Mouse (Mus musculus): ENCODE data around the gene Itfg2. TPM values are rescaled to one million over a fixed set of nuclear protein-coding genes. Genes with fewer than 3 reads are reported as not detected.

Gene Itfg2
- polyA plus RNA-seq, 1 experiment from 2014 or later, result 33.5 TPM

DNA sequence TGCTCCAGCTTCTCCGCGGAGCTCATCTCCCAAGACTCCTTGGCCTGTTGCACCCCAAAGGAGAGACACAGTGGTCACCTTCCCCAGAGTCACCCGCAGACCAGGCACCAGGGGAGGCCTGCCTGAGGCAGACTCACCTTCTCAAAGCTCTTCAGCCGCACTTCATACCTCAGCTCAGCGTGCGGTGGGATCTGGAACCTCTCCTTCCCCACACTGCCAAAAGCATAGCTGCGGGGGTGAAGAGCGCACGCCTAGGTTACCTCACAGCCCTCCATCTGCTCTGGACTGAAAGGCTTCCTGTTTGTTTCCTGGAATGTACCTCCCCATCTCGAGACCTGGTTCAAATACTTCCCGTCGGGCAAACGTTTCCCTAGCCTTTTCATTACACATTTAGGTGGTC, 8.8 kb upstream of the Itfg2 start:
- Histone ChIP-seq H3K9ac (no peak overlapping the region), H3K9me3 (replicated peaks) (no peaks in the 10 kb centered on the region), H3K27ac (replicated peaks) (no peak overlapping the region), H3K4me1 (peaks cover 9% of the 10 kb centered on the region), H3K36me3 (peaks cover 72% of the 10 kb centered on the region), H3K4me2 (replicated peaks) (no peak overlapping the region), H3K4me3 (replicated peaks) (no peak overlapping the region), H3K27me3 (no peaks in the 10 kb centered on the region)
- ATAC-seq (ENCODE audit: insufficient number of reproducible peaks, low FRiP score, low TSS enrichment, low read depth), result no peak
- 91% methylated on average over 13 of the region's 13 CpGs for WGBS

DNA sequence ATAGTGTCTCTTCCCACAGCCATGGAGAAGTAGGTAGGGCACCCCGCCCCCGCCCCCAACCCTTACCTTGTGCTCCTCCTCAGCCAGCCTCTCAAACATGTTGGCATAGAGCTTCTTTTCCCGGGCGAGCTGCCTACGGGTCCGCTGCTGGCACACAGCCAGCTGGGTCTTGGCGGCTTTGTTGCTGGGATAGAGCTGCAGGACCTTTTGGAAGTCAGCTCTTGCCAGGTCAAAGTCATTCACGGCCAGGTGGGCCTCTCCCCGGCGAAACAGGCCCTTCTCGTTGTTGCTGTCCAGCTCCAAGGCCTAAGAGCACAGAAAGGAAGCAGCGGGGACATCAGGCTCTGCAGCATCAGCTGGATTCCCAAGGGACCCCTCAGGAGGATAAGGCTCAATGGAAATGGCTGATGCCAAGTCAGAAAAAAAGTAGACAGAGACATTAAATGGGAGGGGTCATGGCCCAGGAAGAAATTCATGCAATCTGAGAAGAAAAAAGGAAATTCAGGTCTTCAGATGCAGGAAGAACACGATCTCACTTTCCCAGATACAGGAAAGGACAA, 7.7 kb upstream of the Itfg2 start:
- ATAC-seq (ENCODE audit: insufficient number of reproducible peaks, low FRiP score, low TSS enrichment, low read depth), result no peak
- 84% methylated on average over 13 of the region's 13 CpGs for WGBS
- Histone ChIP-seq H3K27me3 (no peaks in the 10 kb centered on the region), H3K9ac (no peak overlapping the region), H3K36me3 (peaks cover 80% of the 10 kb centered on the region), H3K27ac (replicated peaks) (no peak overlapping the region), H3K9me3 (replicated peaks) (no peaks in the 10 kb centered on the region), H3K4me1 (peaks cover 9% of the 10 kb centered on the region), H3K4me2 (replicated peaks) (no peak overlapping the region), H3K4me3 (replicated peaks) (no peak overlapping the region)

DNA sequence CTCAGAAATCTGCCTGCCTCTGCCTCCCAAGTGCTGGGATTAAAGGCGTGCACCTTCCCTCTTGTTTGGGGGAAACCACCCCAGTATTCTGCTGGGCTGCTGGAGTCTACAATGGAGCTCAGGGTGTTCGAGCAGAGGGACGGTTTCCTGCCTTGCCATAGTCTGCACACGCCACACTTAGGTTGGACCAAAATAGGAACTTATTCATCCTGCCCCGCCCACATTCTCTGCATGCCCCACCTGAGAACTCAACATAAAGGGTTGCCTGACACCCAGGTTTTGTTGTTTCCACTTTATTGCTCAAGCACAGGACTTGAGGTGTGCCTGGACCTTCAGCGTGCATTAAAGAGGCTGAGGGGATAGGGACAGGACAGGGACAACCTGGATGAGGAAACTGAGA, 5.1 kb upstream of the Itfg2 start:
- 79% methylated on average over 6 of the region's 6 CpGs for WGBS
- no peak overlapping the region for H3K9ac ChIP-seq
- H3K27ac ChIP-seq (replicated peaks), result no peak overlapping the region
- H3K27me3 ChIP-seq, result no peaks in the 10 kb centered on the region
- peaks cover 69% of the 10 kb centered on the region for H3K36me3 ChIP-seq
- ATAC-seq (ENCODE audit: insufficient number of reproducible peaks, low FRiP score, low TSS enrichment, low read depth), result no peak
- H3K9me3 ChIP-seq (replicated peaks), result no peaks in the 10 kb centered on the region
- H3K4me2 ChIP-seq (replicated peaks), result no peak overlapping the region
- no peak overlapping the region for H3K4me3 ChIP-seq (replicated peaks)
- H3K4me1 ChIP-seq, result 0 out of 2 replicates have a peak, but pooled peaks cover 2% of the 10 kb centered on the region

DNA sequence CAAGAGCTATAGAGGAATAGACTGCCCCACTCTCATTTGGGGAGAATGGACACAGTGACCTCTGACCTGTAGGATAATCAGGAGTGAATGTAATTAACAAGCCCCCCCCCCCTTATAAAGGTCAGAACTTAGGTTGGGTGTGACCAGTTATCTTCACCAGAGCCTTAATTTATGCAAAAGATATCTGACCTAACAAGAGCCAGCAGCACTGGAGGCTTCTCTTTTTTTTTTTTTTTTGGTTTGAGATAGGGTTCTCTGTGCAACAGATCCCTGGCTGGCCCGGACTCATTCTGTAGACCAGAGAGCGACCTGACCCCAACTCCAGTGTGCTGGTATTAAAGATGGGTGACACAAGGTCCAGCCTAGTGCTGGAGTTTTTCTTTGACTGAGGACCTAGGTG, 4.6 kb upstream of the Itfg2 start:
- Histone ChIP-seq H3K27ac (replicated peaks) (no peak overlapping the region), H3K4me1 (0 out of 2 replicates have a peak, but pooled peaks cover 2% of the 10 kb centered on the region), H3K9ac (no peak overlapping the region), H3K27me3 (no peaks in the 10 kb centered on the region), H3K4me2 (replicated peaks) (no peak overlapping the region), H3K36me3 (peaks cover 63% of the 10 kb centered on the region), H3K9me3 (replicated peaks) (no peaks in the 10 kb centered on the region), H3K4me3 (replicated peaks) (no peak overlapping the region)
- 100% methylated on average over 2 of the region's 2 CpGs for WGBS
- ATAC-seq (ENCODE audit: insufficient number of reproducible peaks, low FRiP score, low TSS enrichment, low read depth), result no peak

DNA sequence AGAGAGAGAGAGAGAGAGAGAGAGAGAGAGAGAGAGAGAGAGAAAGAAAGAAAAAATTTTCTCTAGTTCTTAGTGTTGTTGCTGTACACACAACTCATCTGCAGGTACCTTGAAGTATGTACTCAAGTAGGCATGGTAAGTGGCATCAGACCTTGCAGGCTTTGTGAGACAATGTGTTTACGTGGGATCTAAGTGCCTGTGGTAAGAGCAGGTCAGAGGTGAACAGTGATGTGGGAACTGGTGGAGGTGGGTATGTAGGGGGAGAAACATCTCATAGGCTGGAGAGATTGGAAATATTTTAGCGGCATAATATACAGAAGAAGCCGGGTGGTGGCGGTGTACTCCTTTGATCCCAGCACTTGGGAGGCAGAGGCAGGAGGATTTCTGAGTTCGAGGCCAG, 2.8 kb upstream of the Itfg2 start:
- no peak overlapping the region for H3K4me2 ChIP-seq (replicated peaks)
- no peaks in the 10 kb centered on the region for H3K27me3 ChIP-seq
- no peak overlapping the region for H3K9ac ChIP-seq
- H3K36me3 ChIP-seq, result peaks cover 46% of the 10 kb centered on the region
- peaks cover 6% of the 10 kb centered on the region for H3K4me1 ChIP-seq
- no peak overlapping the region for H3K4me3 ChIP-seq (replicated peaks)
- H3K9me3 ChIP-seq (replicated peaks), result no peaks in the 10 kb centered on the region
- no peak overlapping the region for H3K27ac ChIP-seq (replicated peaks)
- ATAC-seq (ENCODE audit: insufficient number of reproducible peaks, low FRiP score, low TSS enrichment, low read depth), result no peak
- 89% methylated on average over 5 of the region's 5 CpGs for WGBS

DNA sequence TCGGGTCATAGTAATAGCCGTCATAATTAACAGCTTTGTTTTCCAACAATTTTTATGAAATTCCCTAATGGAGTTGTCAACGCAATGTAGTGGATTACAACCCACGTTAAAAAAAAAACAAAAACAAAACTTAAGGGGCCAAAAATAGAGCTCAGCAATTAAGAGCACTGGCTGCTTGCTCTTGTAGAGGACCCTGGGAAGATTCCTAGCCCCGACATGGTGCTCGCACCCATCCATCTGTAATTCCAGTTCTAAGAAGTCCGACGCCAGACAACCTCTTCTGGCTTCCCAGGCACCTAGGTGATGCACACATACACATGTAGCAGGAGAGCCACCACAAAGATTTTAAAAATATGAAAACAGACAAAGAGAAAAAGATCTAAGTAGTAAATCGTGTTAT, 315 bp upstream of the Itfg2 start:
- H3K9ac ChIP-seq, result peak overlapping the region; percentile 69
- H3K27me3 ChIP-seq, result no peaks in the 10 kb centered on the region
- peaks cover 23% of the 10 kb centered on the region for H3K36me3 ChIP-seq
- 17% methylated on average over 9 of the region's 9 CpGs for WGBS
- no peaks in the 10 kb centered on the region for H3K9me3 ChIP-seq (replicated peaks)
- H3K27ac ChIP-seq (replicated peaks), result peak overlapping the region; percentile 98
- ATAC-seq (ENCODE audit: insufficient number of reproducible peaks, low FRiP score, low TSS enrichment, low read depth), result no peak
- H3K4me1 ChIP-seq, result peaks cover 6% of the 10 kb centered on the region
- peak overlapping the region; percentile 55 for H3K4me2 ChIP-seq (replicated peaks)
- H3K4me3 ChIP-seq (replicated peaks), result peak overlapping the region; percentile 70

DNA sequence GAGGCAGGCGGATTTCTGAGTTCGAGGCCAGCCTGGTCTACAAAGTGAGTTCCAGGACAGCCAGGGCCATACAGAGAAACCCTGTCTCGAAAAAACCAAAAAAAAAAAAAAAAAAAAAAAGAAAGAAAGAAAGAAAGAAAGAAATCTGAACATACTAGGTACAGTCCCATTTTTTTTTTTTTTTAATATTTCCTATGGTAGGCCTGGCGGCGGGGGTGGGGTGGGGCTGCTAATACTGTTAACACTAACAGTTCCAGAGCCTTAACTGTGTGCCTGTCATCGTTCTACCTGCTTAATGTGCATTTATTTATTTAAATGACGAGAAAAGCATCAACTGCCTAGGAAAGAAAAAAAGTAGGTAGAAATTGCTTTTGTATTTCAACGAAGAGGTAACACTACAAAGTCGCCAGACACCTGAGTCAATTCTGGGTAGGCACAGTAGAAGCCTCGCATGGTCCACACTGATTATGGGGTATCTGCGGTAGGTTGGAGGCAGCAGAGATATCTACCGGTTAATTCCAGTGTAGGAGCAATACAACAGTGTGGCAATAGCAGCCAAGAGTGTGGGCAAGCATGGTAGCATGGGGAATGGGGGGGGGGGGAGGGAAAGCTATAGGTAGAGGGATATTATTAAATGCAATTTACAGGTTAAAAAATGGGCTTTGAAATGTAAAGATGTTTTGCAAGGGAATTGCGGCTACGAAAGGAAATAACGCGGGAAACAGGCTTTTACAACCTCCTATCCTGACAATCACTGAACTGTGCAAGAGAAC, 1.0 kb downstream of the Itfg2 start:
- Histone ChIP-seq H3K36me3 (peaks cover 16% of the 10 kb centered on the region), H3K4me1 (peaks cover 6% of the 10 kb centered on the region), H3K27me3 (no peaks in the 10 kb centered on the region), H3K4me2 (replicated peaks) (peak overlapping the region; percentile 55), H3K9ac (peak overlapping the region; percentile 69; the same call in 1 of the 2 replicates), H3K9me3 (replicated peaks) (no peaks in the 10 kb centered on the region), H3K27ac (replicated peaks) (peak overlapping the region; percentile 98), H3K4me3 (replicated peaks) (peak overlapping the region; percentile 70)
- WGBS, result 39% methylated on average over 15 of the region's 16 CpGs
- ATAC-seq (ENCODE audit: insufficient number of reproducible peaks, low FRiP score, low TSS enrichment, low read depth), result no peak

DNA sequence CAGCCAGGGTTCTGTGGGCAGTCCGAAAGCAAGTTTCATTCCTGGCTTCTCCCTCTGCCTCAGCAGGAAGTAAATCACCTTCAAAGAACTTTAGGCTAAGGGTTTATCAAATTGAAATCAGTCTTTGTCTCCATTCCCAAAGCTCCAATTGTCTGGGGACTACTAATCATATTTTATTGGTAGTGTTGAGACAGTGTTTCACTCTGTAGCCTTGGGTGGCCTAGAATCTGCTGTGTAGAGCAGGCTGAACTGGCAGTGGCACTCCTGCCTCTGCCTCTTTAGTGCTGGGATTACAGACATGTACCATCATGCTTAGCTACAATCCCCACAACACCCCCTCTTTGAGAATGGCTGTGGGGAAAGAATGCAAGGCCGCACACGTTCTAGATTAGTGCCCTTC, 3.3 kb downstream of the Itfg2 start:
- Histone ChIP-seq H3K36me3 (peaks cover 7% of the 10 kb centered on the region; the same call in 1 of the 2 replicates), H3K4me3 (replicated peaks) (no peak overlapping the region), H3K9ac (no peak overlapping the region), H3K9me3 (replicated peaks) (no peaks in the 10 kb centered on the region), H3K27ac (replicated peaks) (no peak overlapping the region), H3K4me1 (peaks cover 6% of the 10 kb centered on the region), H3K27me3 (no peaks in the 10 kb centered on the region), H3K4me2 (replicated peaks) (no peak overlapping the region)
- WGBS, result 85% methylated on average over 3 of the region's 3 CpGs
- no peak for ATAC-seq (ENCODE audit: insufficient number of reproducible peaks, low FRiP score, low TSS enrichment, low read depth)

DNA sequence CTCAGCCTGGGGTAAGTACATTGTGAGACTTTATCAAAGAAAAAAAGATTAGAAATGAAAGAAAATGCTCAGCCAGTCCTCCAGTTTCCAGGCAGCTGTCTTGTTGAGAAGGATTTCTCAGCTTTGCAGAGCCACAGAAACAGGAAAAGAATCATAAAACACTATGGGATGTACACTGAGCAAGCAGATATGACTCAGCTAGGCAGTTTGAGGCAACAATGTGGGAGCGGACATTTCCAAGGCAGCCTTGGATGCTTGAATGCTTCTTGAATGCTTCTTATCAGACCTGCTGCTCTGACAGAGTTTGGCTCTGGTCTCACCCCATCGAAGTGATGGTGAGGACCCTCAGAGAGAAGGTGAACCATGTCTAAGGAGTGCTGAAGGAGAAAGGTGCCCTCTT, 3.7 kb downstream of the Itfg2 start:
- 95% methylated on average over 2 of the region's 2 CpGs for WGBS
- H3K27ac ChIP-seq (replicated peaks), result no peak overlapping the region
- H3K27me3 ChIP-seq, result no peaks in the 10 kb centered on the region
- no peaks in the 10 kb centered on the region for H3K9me3 ChIP-seq (replicated peaks)
- no peak overlapping the region for H3K4me2 ChIP-seq (replicated peaks)
- peaks cover 6% of the 10 kb centered on the region for H3K4me1 ChIP-seq
- H3K9ac ChIP-seq, result no peak overlapping the region
- H3K4me3 ChIP-seq (replicated peaks), result no peak overlapping the region
- peaks cover 7% of the 10 kb centered on the region; the same call in 1 of the 2 replicates for H3K36me3 ChIP-seq
- ATAC-seq (ENCODE audit: insufficient number of reproducible peaks, low FRiP score, low TSS enrichment, low read depth), result no peak

DNA sequence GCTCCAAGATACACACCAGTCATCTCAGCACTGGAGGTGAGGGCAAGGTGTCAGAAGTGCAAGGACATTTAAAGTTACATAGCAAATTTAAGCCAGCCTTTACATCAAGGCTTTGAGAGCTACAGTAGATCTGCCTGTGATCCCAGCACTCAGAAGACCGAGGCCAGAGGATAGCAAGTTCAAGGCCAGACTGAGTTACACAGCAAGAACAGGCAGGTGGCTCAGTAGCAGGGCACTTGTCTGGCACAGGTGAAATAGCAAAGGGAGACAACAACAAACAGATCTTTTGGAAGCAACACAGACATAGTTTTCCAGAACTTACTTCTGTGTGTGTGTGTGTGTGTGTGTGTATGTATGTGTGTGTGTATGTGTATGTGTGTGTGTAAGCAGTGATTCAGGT, 6.7 kb downstream of the Itfg2 start:
- Histone ChIP-seq H3K27me3 (no peaks in the 10 kb centered on the region), H3K9me3 (replicated peaks) (no peaks in the 10 kb centered on the region), H3K27ac (replicated peaks) (no peak overlapping the region), H3K36me3 (peaks cover 16% of the 10 kb centered on the region), H3K4me2 (replicated peaks) (no peak overlapping the region), H3K4me3 (replicated peaks) (no peak overlapping the region), H3K4me1 (no peaks in the 10 kb centered on the region), H3K9ac (no peak overlapping the region)
- WGBS, result 90% methylated on average over 1 of the region's 1 CpGs
- no peak for ATAC-seq (ENCODE audit: insufficient number of reproducible peaks, low FRiP score, low TSS enrichment, low read depth)

DNA sequence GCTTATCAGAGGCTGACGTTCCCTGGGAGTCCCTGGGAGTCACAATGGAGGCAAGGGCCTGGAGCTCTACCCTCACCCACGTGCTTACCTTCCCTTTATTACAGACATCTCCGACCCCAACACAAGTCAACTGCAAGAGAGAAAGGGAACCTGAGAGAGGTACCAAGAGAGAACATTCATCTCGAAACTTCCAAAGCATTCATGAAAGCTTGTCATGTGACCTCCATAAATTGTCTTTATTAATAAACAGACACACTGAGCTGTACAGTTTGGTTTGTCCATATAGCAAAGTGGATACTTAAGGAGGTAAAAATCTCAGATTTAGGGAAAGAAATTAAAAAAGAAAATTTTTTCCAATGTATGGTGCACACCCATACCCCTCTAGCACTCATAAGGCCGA, 8.6 kb downstream of the Itfg2 start:
- ATAC-seq (ENCODE audit: insufficient number of reproducible peaks, low FRiP score, low TSS enrichment, low read depth), result no peak
- no peaks in the 10 kb centered on the region for H3K27me3 ChIP-seq
- no peaks in the 10 kb centered on the region for H3K4me1 ChIP-seq
- peaks cover 35% of the 10 kb centered on the region for H3K36me3 ChIP-seq
- no peak overlapping the region for H3K9ac ChIP-seq
- 84% methylated on average over 5 of the region's 5 CpGs for WGBS
- no peak overlapping the region for H3K4me3 ChIP-seq (replicated peaks)
- H3K4me2 ChIP-seq (replicated peaks), result no peak overlapping the region
- no peaks in the 10 kb centered on the region for H3K9me3 ChIP-seq (replicated peaks)
- H3K27ac ChIP-seq (replicated peaks), result no peak overlapping the region

DNA sequence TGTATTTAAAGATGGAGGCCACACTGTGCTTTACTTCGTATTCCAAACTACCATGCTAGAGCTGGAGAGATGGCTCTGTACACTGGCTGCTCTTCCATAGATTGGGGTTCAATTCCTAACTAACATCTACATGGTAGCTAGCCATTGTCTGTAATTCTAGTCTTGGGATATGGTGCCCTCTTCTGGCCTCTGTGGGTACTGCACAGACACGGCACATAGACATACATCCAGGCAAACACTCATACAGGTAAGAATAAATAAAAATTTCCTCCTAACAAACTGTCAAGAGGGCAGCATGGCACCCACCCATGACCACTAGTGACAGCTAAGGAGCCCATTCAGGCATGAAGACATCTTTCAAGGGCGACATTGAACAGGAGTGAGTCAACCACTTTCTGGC, 13.6 kb downstream of the Itfg2 start:
- Histone ChIP-seq H3K27ac (replicated peaks) (no peak overlapping the region), H3K36me3 (peaks cover 75% of the 10 kb centered on the region), H3K4me1 (no peaks in the 10 kb centered on the region), H3K9ac (no peak overlapping the region), H3K27me3 (no peaks in the 10 kb centered on the region), H3K9me3 (replicated peaks) (no peaks in the 10 kb centered on the region), H3K4me2 (replicated peaks) (no peak overlapping the region), H3K4me3 (replicated peaks) (no peak overlapping the region)
- 13% methylated on average over 3 of the region's 3 CpGs for WGBS
- ATAC-seq (ENCODE audit: insufficient number of reproducible peaks, low FRiP score, low TSS enrichment, low read depth), result no peak
